Mouse (Mus musculus) left cerebral cortex, adult 9 months (tissue): ENCODE results near the gene 4930442H23Rik.

Experiments
- DNase-seq, 2 experiments: peaks; one replicate each; pipeline ENCODE4 v3.0.0; 2022; ENCODE audit warnings: low spot score in 2 of 2

4930442H23Rik gene

GRCm38 (mm10) chr10:81145778-81146177 is 37.9 kb downstream of the 4930442H23Rik start:
- no peak for DNase-seq

- no peak for DNase-seq
These were observed 38.3 kb downstream of the 4930442H23Rik start for GRCm38 (mm10) chr10:81145307-81145706.

- DNase-seq, result no peak
These were observed 39.0 kb downstream of the 4930442H23Rik start for GRCm38 (mm10) chr10:81144667-81145066.

GRCm38 (mm10) chr10:81143845-81144437 is 39.7 kb downstream of the 4930442H23Rik start:
- DNase-seq, result no peak

GRCm38 (mm10) chr10:81143157-81143633 is 40.5 kb downstream of the 4930442H23Rik start:
- DNase-seq, result no peak

- no peak for DNase-seq
These were observed 41.1 kb downstream of the 4930442H23Rik start for GRCm38 (mm10) chr10:81142551-81142981.

GRCm38 (mm10) chr10:81141455-81142210 is 42.0 kb downstream of the 4930442H23Rik start:
- DNase-seq, result no peak

- no peak for DNase-seq
These were observed 42.8 kb downstream of the 4930442H23Rik start for GRCm38 (mm10) chr10:81140717-81141454.

- no peak for DNase-seq
These were observed 43.6 kb downstream of the 4930442H23Rik start for GRCm38 (mm10) chr10:81140005-81140404.

GRCm38 (mm10) chr10:81139529-81139846 is 44.2 kb downstream of the 4930442H23Rik start:
- DNase-seq, result no peak

- no peak for DNase-seq
These were observed 44.7 kb downstream of the 4930442H23Rik start for GRCm38 (mm10) chr10:81138821-81139528.

- peak in 1 of 2 experiments; percentile 58 for DNase-seq
These were observed 45.4 kb downstream of the 4930442H23Rik start for GRCm38 (mm10) chr10:81138131-81138782.

- peak; percentile 98 to 100 for DNase-seq
These were observed 46.2 kb downstream of the 4930442H23Rik start for GRCm38 (mm10) chr10:81137252-81138130.

- DNase-seq, result peak in 1 of 2 experiments; percentile 79
These were observed 46.9 kb downstream of the 4930442H23Rik start for GRCm38 (mm10) chr10:81136706-81137231.

GRCm38 (mm10) chr10:81135831-81136705 is 47.6 kb downstream of the 4930442H23Rik start:
- DNase-seq, result peak in 1 of 2 experiments; percentile 68

GRCm38 (mm10) chr10:81134966-81135681 is 48.5 kb downstream of the 4930442H23Rik start, which contains the start of gene Zbtb7a:
Zbtb7a (plus strand) TSS chr10:81135220.
- no peak for DNase-seq

- DNase-seq, result no peak
These were observed 49.5 kb downstream of the 4930442H23Rik start for GRCm38 (mm10) chr10:81134181-81134587.
